Mouse (Mus musculus): ENCODE results near the gene Rbm18. TPM values are rescaled to one million over a fixed set of nuclear protein-coding genes. Genes with fewer than 3 reads are reported as not detected.

Rbm18 gene
- polyA plus RNA-seq, 1 experiment, result 48.9 TPM

GRCm38 (mm10) chr2:36081446-36081845 lies 55.1 kb downstream of the Rbm18 start:
- H3K4me3 ChIP-seq (replicated peaks; ENCODE audit: insufficient read depth, low read depth, low read length), result no peak overlapping the region
- WGBS, result 11% methylated on average over 9 of the region's 9 CpGs
- no peak overlapping the region for H3K27ac ChIP-seq (ENCODE audit: insufficient read depth, low read length)
- no peak for DNase-seq
- H3K27me3 ChIP-seq (ENCODE audit: control insufficient read depth, insufficient read depth, low read length), result no peaks in the 10 kb centered on the region
- no peak for TF ChIP-seq POLR2A (IDR thresholded peaks at IDR 0.05; ENCODE audit: borderline replicate concordance, insufficient read depth, low read length)
- no peak for TF ChIP-seq CTCF (IDR thresholded peaks at IDR 0.05; ENCODE audit: borderline replicate concordance, insufficient read depth, low read depth, low read length)
- H3K4me1 ChIP-seq (ENCODE audit: control insufficient read depth, insufficient read depth, low read length), result no peaks in the 10 kb centered on the region

- WGBS, result 27% methylated on average over 11 of the region's 11 CpGs
- TF ChIP-seq POLR2A (IDR thresholded peaks at IDR 0.05; ENCODE audit: borderline replicate concordance, insufficient read depth, low read length) (no peak), CTCF (IDR thresholded peaks at IDR 0.05; ENCODE audit: borderline replicate concordance, insufficient read depth, low read depth, low read length) (no peak)
- Histone ChIP-seq H3K27me3 (ENCODE audit: control insufficient read depth, insufficient read depth, low read length) (no peaks in the 10 kb centered on the region), H3K4me3 (replicated peaks; ENCODE audit: insufficient read depth, low read depth, low read length) (no peak overlapping the region), H3K4me1 (ENCODE audit: control insufficient read depth, insufficient read depth, low read length) (no peaks in the 10 kb centered on the region; the same call in 1 of the 2 replicates), H3K27ac (ENCODE audit: insufficient read depth, low read length) (no peak overlapping the region)
- no peak for DNase-seq
These were observed 59.3 kb downstream of the Rbm18 start for GRCm38 (mm10) chr2:36077160-36077761.

- WGBS, result 97% methylated on average over 5 of the region's 5 CpGs
- TF ChIP-seq POLR2A (IDR thresholded peaks at IDR 0.05; ENCODE audit: borderline replicate concordance, insufficient read depth, low read length) (no peak), CTCF (IDR thresholded peaks at IDR 0.05; ENCODE audit: borderline replicate concordance, insufficient read depth, low read depth, low read length) (no peak)
- H3K27ac ChIP-seq (ENCODE audit: insufficient read depth, low read length), result no peak overlapping the region
- no peak for DNase-seq
- no peaks in the 10 kb centered on the region; the same call in 1 of the 2 replicates for H3K4me1 ChIP-seq (ENCODE audit: control insufficient read depth, insufficient read depth, low read length)
- H3K4me3 ChIP-seq (replicated peaks; ENCODE audit: insufficient read depth, low read depth, low read length), result no peak overlapping the region
- H3K27me3 ChIP-seq (ENCODE audit: control insufficient read depth, insufficient read depth, low read length), result no peaks in the 10 kb centered on the region
These were observed 61.4 kb downstream of the Rbm18 start for GRCm38 (mm10) chr2:36075210-36075609.

GRCm38 (mm10) chr2:36073781-36074180 lies 62.8 kb downstream of the Rbm18 start:
- H3K27me3 ChIP-seq (ENCODE audit: control insufficient read depth, insufficient read depth, low read length), result no peaks in the 10 kb centered on the region
- TF ChIP-seq POLR2A (IDR thresholded peaks at IDR 0.05; ENCODE audit: borderline replicate concordance, insufficient read depth, low read length) (no peak), CTCF (IDR thresholded peaks at IDR 0.05; ENCODE audit: borderline replicate concordance, insufficient read depth, low read depth, low read length) (no peak)
- H3K4me3 ChIP-seq (replicated peaks; ENCODE audit: insufficient read depth, low read depth, low read length), result no peak overlapping the region
- no peak for DNase-seq
- WGBS, result 30% methylated on average over 3 of the region's 3 CpGs
- H3K4me1 ChIP-seq (ENCODE audit: control insufficient read depth, insufficient read depth, low read length), result no peaks in the 10 kb centered on the region; the same call in 1 of the 2 replicates
- no peak overlapping the region for H3K27ac ChIP-seq (ENCODE audit: insufficient read depth, low read length)

- DNase-seq, result no peak
- Histone ChIP-seq H3K4me3 (replicated peaks; ENCODE audit: insufficient read depth, low read depth, low read length) (no peak overlapping the region), H3K27me3 (ENCODE audit: control insufficient read depth, insufficient read depth, low read length) (no peaks in the 10 kb centered on the region), H3K4me1 (ENCODE audit: control insufficient read depth, insufficient read depth, low read length) (no peaks in the 10 kb centered on the region; the same call in 1 of the 2 replicates), H3K27ac (ENCODE audit: insufficient read depth, low read length) (no peak overlapping the region)
- WGBS, result 73% methylated on average over 8 of the region's 8 CpGs
- TF ChIP-seq CTCF (IDR thresholded peaks at IDR 0.05; ENCODE audit: borderline replicate concordance, insufficient read depth, low read depth, low read length), result no peak
- TF ChIP-seq POLR2A (IDR thresholded peaks at IDR 0.05; ENCODE audit: borderline replicate concordance, insufficient read depth, low read length), result no peak
These were observed 64.8 kb downstream of the Rbm18 start for GRCm38 (mm10) chr2:36071660-36072305.

- Histone ChIP-seq H3K4me3 (replicated peaks; ENCODE audit: insufficient read depth, low read depth, low read length) (no peak overlapping the region), H3K4me1 (ENCODE audit: control insufficient read depth, insufficient read depth, low read length) (no peaks in the 10 kb centered on the region), H3K27me3 (ENCODE audit: control insufficient read depth, insufficient read depth, low read length) (no peaks in the 10 kb centered on the region), H3K27ac (ENCODE audit: insufficient read depth, low read length) (no peak overlapping the region)
- WGBS, result 53% methylated on average over 9 of the region's 9 CpGs
- DNase-seq, result no peak
- TF ChIP-seq CTCF (IDR thresholded peaks at IDR 0.05; ENCODE audit: borderline replicate concordance, insufficient read depth, low read depth, low read length), result no peak
- TF ChIP-seq POLR2A (IDR thresholded peaks at IDR 0.05; ENCODE audit: borderline replicate concordance, insufficient read depth, low read length), result no peak
These were observed 69.4 kb downstream of the Rbm18 start for GRCm38 (mm10) chr2:36067132-36067531.

Other genes starting within 250 kb of the Rbm18 start
- 21.4 and 24.0 TPM in 2 replicates for gene Ttll11, start 156.9 kb downstream of the Rbm18 start, polyA plus RNA-seq (2012; rRNA removed)
- gene Ndufa8, start 87.4 kb downstream of the Rbm18 start, polyA plus RNA-seq (2012; rRNA removed), result 241 and 249 TPM in 2 replicates
- gene Morn5, start 87.3 kb downstream of the Rbm18 start, polyA plus RNA-seq (2012; rRNA removed), result 2.5 and 2.6 TPM in 2 replicates
- 0.13 and 0.24 TPM in 2 replicates for gene Lhx6, start 31.4 kb downstream of the Rbm18 start, polyA plus RNA-seq (2012; rRNA removed)
- 25.1 and 31.2 TPM in 2 replicates for gene Mrrf, start 384 bp downstream of the Rbm18 start, polyA plus RNA-seq (2012; rRNA removed)
- 6.5 and 9.3 TPM in 2 replicates for gene Ptgs1, start 93.7 kb upstream of the Rbm18 start, polyA plus RNA-seq (2012; rRNA removed)
- gene Olfr338, start 236.7 kb upstream of the Rbm18 start, polyA plus RNA-seq (2012; rRNA removed), result 0.08 TPM in 1 of 2 replicates, not detected in the other